Mouse (Mus musculus): ENCODE data around the gene Rnf208.
"Not testable (repeated sequence)": the region's sequence is repeated elsewhere in the genome, so short reads cannot be mapped to it uniquely, and the experiment has no call there.

Gene Rnf208

DNA sequence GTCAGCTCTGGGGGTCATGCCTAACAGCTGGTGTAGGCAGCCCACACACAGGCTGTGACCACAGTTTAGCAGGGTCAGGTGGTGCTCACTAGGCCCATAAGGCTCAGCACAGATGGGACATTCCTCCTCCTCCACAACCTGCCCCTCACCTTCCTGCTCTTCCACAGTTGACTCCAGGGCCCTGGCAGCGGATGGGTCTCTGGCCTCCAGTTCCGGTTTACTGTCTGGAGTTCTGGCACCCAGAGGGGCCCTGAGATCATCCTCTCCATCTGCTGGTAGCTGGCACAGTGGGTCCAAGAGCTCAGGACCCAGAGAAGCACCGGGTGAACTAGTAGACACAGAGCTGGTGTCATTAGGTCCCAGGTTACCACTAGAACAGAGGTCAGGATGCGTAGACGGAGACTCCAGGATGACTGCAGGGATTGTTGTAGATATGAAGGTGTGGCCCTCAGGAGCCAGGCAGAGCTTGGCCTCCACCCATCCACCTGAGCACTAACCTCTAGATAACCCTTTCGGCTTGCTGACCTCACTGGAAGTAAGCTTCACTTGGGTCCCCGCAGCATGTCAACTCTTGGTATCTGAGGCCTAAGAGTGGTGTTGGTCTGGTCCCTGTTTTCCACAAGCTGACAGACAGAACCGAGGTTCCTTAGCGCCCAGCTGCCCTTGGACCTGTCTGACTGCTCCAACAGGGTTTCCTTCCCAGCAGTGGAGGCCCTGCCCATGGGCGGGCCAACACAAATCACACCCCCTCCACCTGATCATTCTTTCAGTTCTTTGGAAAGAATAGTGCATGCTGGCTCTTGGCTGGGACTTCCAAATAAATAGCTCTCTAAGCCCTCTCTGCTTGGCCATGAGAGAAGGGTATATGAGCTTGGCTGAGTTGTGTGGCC, 4.4 kb downstream of the Rnf208 start, which contains the start of gene AL732309.1:
AL732309.1 (minus strand) TSS at position 681 of the 890 bp plus-strand sequence.
- DNase-seq (ENCODE audit: low spot score): peak; percentile 46

DNA sequence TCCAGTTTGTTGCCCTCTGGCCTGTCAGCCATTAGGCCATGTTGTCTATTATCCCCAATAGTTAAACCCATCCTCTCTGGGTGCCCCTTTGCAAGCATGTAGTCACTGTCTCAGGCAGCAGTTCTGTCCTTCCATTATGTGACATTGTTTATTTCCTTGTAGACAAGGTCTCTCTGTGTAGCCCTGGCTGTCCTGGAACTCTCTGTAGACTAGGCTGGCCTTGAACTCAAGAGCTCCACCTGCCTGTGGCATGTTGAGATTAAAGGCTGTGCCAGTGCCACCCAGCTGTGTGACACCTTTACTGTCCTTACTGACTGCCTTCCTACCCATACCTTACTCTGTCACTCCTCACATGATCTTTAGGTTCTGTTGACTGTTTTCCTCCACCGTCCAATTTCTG, 10.3 kb downstream of the Rnf208 start:
- DNase-seq (ENCODE audit: low spot score): no peak

DNA sequence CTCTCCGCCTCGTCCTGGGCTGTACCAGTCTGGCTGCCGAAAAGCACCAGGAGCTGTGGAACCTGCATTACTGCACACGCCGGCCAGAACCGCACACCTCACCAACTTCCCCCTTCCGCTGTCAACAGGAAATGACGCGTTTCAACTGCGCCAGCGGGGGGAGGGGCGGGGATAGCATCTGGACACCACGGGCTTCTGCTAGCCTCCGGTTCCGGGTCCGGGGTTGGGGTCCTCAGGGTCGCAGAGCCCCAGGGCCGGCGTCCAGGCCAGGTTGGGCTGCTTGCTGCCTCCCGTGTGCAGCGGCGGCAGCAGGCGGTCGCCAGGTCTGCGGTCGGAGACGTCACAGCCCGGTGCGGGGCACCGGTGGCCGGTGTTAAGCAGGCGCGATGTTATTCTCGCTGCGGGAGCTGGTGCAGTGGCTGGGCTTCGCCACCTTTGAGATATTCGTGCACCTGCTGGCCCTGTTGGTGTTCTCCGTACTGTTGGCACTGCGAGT, 13.3 kb downstream of the Rnf208 start, which contains the start of gene Tmem203:
Tmem203 (plus strand) TSS at position 156 of the 496 bp plus-strand sequence.
- peak; percentile 89 for DNase-seq (ENCODE audit: low spot score)

DNA sequence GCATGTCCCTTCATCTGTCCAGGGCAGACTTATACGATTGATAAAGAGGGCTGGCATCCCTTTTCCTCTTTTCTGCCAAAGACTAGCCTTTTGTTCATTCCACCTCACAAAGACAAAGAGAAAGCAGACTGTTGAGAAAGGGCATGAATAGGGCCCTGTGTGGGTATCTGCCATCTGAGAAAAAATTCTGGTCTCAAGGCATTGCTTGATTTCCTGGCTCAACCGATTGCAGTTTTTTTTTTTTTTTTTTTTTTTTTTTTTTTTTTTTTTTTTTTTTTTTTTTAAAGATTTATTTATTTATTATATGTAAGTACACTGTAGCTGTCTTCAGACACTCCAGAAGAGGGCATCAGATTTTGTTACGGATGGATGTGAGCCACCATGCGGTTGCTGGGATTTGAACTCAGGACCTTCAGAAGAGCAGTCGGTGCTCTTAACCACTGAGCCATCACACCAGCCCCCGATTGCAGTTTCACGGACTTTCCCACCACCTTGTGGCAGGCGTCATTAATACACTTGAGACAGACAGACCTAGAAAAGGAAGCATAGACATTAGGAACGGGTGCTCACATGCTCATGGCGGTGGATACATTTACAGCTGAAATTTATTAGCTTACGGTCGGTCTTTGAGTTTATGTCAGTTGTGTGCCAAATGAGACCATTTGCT, 14.5 kb downstream of the Rnf208 start:
- DNase-seq (ENCODE audit: low spot score): peak; percentile 61

DNA sequence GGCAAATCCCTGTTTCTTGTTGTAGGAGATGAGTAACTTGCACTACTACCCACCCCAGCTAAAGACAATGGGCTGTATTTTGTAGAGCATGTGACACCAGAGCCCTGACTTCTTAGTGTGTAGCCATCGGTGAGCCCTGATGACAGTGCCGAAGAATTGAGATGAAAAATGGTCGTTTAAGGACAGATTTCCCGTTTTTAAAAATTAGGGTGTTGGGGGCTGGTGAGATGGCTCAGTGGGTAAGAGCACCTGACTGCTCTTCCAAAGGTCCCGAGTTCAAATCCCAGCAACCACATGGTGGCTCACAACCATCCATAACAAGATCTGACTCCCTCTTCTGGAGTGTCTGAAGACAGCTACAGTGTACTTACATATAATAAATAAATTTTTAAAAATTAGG, 15.2 kb downstream of the Rnf208 start:
- DNase-seq (ENCODE audit: low spot score): not testable (repeated sequence)

DNA sequence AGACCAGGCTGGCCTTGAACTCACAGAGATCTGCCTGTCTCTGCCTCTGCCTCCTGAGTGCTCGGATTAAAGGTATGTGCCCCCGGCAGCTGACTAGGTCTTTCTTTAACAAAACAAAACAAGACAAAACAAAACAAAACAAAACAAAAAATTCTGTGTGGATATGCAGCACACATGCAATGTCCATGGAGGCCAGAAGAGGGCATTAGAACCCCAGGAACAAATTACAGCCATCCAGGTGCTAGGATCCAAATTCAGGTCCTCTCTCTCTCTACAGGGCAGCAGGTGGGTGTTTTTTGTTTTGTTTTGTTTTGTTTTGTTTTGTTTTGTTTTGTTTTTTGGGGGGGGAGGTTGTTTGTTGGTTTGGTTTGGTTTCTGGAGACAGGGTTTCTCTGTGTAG, 16.8 kb downstream of the Rnf208 start:
- no peak for DNase-seq (ENCODE audit: low spot score)

DNA sequence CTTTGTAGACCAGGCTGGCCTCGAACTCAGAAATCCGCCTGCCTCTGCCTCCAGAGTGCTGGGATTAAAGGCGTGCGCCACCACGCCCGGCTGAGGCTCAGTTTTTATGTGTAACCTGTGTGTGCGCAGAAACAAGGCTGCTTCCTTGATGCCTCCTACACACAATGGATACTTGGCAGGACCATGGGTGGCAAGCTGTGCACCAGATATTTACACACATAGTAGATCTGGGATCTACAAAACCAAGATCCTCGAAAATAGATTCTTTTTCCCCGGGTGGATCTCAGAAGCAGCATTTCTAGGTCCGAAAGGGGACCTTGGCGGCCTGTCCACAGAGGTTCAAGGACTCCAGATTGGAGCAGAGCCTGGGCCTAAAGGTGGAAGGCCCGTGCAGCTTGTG, 19.8 kb downstream of the Rnf208 start:
- DNase-seq (ENCODE audit: low spot score): no peak

DNA sequence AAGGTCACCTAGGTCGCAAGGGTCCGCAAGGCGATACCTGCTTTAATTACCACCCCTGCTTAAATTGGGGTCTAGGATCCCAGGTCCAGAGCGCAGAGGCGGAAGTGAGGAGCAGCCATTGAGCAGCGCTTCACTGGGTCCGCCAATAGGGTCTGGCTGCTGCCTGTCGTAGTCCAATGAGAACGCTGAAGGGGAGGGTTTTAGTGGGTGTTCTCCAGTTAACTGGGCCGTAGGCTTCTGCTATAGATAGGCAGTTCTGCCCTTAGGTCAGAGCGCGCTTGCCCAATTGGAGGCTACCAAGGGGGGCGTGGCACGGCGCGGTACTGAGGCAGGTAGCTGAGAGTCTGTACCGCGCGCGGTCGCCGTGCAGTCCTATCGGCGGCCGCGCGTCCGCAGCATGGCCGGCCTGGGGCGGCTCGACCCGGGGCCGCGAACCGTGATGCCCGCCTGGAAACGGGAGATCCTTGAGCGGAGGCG, 20.3 kb downstream of the Rnf208 start, which contains the start of gene Tprn:
Tprn (plus strand) TSS at position 328 of the 477 bp plus-strand sequence.
- peak; percentile 98 for DNase-seq (ENCODE audit: low spot score)

DNA sequence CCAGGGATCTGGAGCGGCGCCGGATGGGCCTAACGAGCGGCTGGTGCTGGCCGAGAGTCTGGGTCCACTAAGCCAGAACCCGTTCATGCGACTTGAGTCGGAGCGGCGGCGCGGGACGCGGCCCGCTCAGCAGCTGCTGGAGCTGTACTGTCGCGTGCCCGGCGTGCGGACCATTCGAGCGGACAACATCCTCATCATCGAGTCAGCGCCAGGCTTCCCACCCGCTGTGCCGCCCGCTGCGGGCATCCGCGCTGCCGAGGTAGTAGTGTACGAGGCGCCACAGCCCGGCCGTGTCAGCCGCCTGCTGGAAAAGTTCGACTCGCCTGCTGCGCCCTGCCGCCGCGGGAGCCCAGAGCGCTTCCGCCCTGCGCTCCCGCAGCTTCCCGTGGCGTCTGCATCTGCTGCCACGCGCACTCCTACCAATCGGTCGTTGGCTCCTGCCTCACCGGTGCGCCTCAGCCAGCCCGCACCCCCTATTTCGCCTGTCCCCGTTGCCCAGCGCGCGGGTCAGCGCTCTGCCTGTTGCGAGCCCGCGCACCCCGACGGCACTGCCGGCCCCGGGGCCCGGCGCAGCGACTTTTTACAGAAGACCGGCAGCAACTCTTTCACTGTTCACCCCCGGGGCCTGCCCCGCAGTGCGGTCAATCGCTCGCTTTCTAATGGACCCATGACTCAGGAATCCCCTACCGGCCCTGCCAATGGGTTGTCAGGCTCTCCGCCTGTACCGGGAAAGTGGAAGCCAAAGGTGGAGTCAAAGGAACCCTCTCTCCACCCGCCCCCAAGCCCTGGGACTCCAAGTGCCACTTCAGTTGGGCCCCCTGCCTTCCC, 21.0 kb downstream of the Rnf208 start:
- no peak for DNase-seq (ENCODE audit: low spot score)

DNA sequence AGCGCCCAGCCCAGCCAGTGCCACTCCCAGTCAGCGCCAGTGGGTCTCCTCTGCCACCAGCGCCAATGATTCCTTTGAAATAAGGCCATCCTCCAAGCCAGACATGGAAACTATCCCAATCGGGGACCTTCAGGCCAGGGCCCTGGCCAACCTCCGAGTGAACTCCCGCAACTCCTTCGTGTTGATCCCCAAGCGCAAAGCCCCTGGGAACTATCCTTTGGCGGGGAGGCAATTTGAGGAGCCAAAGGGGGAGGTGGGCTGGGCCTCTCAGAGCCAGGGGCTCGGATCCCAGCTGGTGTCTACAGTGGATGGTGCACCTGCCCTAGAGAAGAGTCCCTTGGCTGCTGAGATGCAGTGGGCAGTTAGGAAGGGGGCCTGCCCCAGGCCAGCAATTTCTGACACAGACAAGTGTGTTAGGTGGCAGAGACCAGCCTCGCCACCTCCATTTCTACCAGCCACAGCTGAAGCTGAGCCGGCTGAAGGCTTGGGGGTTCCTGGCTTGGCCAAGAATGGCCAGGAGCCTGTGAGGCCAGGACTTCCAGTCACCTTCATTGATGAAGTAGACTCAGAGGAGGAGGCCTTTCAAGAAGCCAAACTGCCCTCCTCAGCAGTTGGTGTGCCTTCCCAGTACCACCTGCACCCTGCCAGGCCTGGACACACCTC, 21.7 kb downstream of the Rnf208 start:
- DNase-seq (ENCODE audit: low spot score): no peak

DNA sequence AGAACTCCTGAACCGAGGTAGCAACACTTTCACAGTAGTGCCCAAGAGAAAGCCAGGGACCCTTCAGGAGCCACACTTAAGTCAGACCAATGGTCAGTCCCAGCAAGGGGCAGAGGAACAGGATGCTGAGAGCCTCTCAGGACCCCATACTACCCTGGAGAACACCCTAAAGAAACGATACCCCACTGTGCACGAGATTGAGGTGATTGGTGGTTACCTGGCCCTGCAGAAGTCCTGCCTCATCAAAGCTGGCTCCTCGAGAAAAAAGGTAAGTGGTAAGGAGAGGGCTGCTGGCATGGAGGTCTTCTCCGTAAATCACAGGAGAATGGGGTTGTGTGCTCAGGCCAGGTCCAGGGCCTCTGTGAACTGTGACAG, 22.2 kb downstream of the Rnf208 start:
- no peak for DNase-seq (ENCODE audit: low spot score)

DNA sequence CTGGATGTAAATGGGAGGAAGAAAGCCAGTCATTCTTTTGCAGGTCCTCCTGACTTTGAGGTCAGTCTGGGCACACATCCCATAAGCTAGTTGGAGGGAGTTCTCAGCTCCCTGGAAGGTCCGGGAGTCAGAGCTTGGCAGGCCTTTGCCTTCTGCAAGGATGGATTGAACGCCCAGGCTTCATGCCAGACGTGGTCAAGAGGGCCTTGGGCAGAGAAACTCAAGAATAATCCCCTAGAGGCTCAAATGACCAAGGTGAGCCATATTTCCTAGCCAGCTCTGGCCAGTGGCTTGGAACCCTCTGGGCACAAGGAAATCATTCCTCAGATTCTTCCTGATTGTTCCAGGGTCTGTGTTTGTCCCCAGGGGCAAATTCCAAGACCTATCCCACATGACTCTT, 22.8 kb downstream of the Rnf208 start:
- no peak for DNase-seq (ENCODE audit: low spot score)

DNA sequence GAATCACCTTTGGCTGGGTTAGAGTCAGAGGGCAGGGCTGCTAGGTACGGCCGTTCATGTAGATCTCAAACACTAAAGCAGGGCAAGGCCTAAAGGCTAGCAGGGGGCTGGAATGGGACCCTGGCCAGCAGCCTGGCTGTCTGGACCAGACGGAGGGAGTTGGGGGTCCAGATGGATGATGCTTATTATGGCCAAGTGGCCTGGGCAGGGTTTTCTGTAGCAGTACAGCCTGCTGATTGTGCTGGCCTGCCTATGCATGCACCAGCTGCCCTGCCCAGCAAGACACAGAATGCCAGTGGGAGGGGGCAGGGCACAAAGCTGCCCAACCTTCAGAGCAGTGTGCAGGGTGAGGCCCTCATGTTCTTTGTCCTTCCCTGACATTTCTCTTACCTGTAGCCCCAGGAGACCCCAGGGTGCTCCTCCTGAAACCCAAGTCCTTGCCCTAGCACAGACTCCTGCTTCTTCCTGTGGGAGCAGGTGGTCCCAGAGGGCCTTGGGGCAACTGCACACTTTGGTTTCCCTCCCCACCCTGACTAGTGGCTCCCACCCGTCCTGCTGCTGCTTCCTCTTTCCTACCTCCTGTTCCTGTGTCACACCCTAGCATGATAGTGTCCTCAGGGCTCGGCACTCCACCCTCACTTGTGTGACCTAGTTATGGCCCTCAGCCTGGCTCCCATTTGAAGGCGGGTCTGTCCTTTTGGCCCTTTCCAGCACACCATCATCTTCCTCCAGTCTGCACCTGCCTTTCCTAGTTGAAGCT, 24.0 kb downstream of the Rnf208 start:
- no peak for DNase-seq (ENCODE audit: low spot score)

DNA sequence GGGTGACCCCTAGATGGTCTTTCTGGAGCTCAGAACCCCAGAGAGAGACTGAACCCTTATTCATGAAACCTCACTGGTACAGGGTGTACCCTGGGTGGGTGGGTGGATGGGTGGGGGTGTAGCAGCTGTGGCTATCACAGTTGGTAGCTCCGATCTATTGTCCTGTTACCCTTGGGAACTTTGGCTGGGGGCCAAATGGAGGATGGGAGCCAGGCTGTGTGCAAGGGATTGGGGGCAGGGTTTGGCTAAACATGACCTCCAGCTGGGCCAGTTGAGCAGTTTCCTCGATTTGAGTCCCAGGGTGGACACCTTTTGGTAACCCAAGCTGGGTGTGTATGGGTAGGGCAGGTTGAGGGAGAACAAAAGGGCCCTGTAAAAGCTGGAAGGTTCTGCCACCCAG, 24.7 kb downstream of the Rnf208 start:
- DNase-seq (ENCODE audit: low spot score): no peak

DNA sequence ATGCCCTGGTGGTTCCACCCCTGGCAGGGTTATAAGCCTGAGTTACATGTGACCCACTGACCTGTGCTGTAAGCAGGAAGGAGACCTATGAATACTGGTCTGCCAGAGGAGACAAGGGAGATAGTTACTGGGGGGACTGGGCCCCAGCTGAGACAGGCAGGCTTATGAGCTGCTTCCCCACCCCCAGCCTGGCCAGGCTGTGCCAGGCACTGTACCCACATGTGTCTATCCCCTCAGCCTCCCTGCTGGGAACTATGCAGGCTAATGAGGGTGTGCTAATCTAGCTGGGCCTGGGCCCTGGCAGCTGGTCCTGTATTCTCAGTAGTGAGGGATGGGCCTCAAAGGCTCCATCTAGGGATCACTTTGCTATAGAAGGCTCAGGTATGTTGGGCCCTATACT, 25.2 kb downstream of the Rnf208 start:
- DNase-seq (ENCODE audit: low spot score): no peak

DNA sequence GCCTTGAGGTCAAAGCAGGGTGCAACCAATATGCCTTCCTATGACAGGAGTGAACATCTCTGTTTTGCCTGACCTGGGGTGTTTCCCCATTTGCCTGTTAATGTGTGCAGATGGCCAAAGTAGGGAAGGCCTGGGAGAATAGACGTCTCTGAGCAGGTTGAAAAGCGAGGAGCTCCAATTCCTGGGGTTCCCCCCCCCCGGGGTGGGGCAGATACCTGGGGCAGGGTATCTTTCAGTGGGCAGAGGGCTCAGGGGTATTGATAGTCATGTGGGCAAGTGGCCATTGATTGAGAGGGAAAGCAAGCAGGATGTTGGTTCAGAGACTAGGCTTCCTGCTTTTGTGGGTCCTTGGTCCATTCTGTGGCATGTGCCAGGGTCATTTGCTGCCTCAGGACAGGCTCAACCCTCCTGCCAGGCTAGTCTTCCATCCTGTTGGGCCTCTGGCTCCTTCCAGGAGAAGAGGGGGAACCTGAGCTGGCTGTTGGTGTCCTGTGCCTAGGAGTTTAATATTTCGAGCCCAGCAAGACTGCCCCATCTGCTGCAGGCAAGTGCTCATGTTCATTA, 25.8 kb downstream of the Rnf208 start:
- DNase-seq (ENCODE audit: low spot score): no peak

DNA sequence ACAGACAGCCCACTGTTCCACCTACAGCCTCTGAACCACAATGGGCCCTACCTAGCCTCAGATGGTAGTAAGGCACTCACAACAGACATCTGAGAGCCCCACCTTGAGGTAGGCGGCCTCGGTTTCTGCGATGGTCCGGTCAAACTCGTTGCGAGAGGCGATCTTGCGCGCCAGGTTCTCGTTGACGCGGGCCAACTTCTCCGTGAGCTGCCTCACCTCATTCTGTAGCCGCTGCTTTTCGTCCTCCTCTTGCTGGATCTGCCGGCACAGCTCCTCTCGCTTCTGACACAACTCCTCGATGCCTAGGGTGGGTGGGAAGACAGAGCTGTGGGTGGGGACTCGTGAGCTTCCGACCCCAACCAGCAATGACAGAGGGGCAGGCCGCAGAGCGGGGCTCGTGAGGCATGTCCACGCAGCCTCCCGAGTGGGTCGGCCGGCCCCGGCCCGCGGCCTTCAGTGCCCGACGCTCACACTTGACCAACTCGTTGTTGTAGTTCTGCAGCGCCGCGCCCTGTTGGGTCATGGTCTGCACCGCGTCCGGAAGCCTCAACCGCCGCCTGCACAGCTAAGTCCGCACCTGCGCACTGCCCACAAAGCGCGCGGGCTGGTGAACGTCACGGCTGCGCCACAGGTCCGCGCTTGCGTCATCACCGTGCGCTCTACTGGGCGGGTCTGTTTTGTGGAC, 29.9 kb downstream of the Rnf208 start, which contains the start of the genes Ssna1 and Anapc2:
Ssna1 (minus strand) TSS at position 612 of the 685 bp plus-strand sequence.
Anapc2 (plus strand) TSS at position 652 of the 685 bp plus-strand sequence.
- peak; percentile 97 for DNase-seq (ENCODE audit: low spot score)

DNA sequence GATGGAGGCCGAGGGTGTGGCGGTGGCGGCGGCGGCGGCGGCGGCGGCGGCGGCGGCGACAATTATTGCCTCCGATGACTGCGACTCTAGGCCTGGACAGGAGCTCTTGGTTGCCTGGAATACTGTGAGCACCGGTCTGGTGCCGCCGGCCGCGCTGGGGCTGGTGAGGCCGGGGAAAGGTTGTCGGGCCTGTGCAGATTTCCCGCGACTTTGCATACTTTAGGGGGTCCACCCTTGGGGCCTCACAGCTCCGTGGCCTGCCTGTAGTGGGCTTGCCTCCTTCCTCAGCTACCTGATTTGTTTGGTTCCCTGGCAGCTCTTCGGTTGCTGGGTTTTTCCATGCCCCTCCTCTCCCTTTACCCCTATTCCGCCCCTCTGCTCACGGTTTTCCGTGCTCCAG, 30.5 kb downstream of the Rnf208 start:
- no peak for DNase-seq (ENCODE audit: low spot score)

DNA sequence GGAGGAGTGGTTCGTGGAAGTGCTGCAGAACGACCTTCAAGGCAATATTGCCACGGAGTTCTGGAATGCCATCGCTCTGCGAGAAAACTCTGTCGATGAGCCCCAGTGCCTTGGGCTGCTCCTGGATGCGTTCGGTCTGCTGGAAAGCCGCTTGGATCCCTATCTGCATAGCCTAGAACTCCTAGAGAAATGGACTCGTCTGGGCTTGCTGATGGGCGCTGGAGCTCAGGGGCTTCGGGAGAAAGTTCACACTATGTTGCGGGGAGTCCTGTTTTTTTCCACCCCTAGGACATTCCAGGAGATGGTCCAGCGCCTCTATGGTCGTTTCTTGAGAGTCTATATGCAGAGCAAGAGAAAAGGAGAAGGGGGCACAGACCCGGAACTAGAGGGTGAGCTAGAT, 31.0 kb downstream of the Rnf208 start:
- DNase-seq (ENCODE audit: low spot score): no peak

Measured in lung, postnatal 25 days (tissue).